Mouse (Mus musculus) heart, embryonic 12.5 days (tissue): ENCODE results near the gene Msh4. TPM values are rescaled to one million over a fixed set of nuclear protein-coding genes. Genes with fewer than 3 reads are reported as not detected.

Experiments used
- ATAC-seq: fragments of 200-750 bp; cut with Nextera tagmentation; 2 replicates; pipeline ENCODE4 v1.8.0; 2017; ENCODE audit warnings: moderate TSS enrichment, moderate library complexity; ENCODE audit not compliant: insufficient number of reproducible peaks, low FRiP score
- H3K27ac ChIP-seq: fragments of 300-500 bp; sonication (generic); 2 replicates; pipeline ENCODE4 v1.5.1; 2016; ENCODE audit warnings: mild to moderate bottlenecking, moderate library complexity; ENCODE audit not compliant: poor library complexity, severe bottlenecking
- H3K27me3 ChIP-seq: fragments of 300-500 bp; sonication (generic); replicated peaks from 2 replicates; pipeline ENCODE4 v1.6.1; 2016; ENCODE audit warnings: mild to moderate bottlenecking, moderate library complexity
- H3K36me3 ChIP-seq: fragments of 300-500 bp; sonication (generic); 2 replicates; pipeline ENCODE4 v1.6.1; 2016; ENCODE audit warnings: mild to moderate bottlenecking, moderate library complexity
- H3K4me1 ChIP-seq: fragments of 300-500 bp; sonication (generic); replicated peaks from 2 replicates; pipeline ENCODE4 v1.6.1; 2016; ENCODE audit warnings: mild to moderate bottlenecking
- H3K4me2 ChIP-seq: fragments of 300-500 bp; sonication (generic); 2 replicates; pipeline ENCODE4 v1.6.1; 2016; ENCODE audit warnings: mild to moderate bottlenecking, moderate library complexity
- H3K4me3 ChIP-seq: fragments of 300-500 bp; sonication (generic); 2 replicates; pipeline ENCODE4 v1.5.1; 2016; ENCODE audit warnings: mild to moderate bottlenecking
- H3K9ac ChIP-seq: fragments of 300-500 bp; sonication (generic); 2 replicates; pipeline ENCODE4 v1.6.1; 2016; ENCODE audit warnings: mild to moderate bottlenecking, moderate library complexity
- H3K9me3 ChIP-seq: fragments of 300-500 bp; sonication (generic); replicated peaks from 2 replicates; pipeline ENCODE4 v1.6.1; 2016; ENCODE audit warnings: mild to moderate bottlenecking, moderate library complexity
- whole genome bisulfite sequencing: fragments of 180-500 bp; shearing (Covaris S2); methylation state at CpG from one replicate; pipeline ENCODE4 v1.1.7; 2016; 5-methylcytosine and 5-hydroxymethylcytosine counted together
- polyA plus RNA-seq: library from polyadenylated mRNA; unstranded; fragments of >200 nt; fragmentation: Nextera tagmentation; extraction: Ambion mirVana; gene quantifications from 2 replicates; pipeline ENCODE4 v1.2.1, GENCODE M21; 2016

Msh4 gene
- polyA plus RNA-seq, result 0.05 TPM in 1 of 2 replicates, not detected in the other

GRCm38 (mm10) chr3:153906136-153906871 is at the start of gene Msh4:
TSS of gene Msh4 (minus strand) at chr3:153906138.
- ATAC-seq, result no peak
- peaks cover 43% of the 10 kb centered on the region for H3K4me1 ChIP-seq
- peaks cover 80% of the 10 kb centered on the region for H3K36me3 ChIP-seq
- H3K27me3 ChIP-seq, result no peaks in the 10 kb centered on the region
- no peak within 1 kb of the TSS for H3K9ac ChIP-seq
- no peak within 1 kb of the TSS for H3K4me3 ChIP-seq
- no peaks in the 10 kb centered on the region for H3K9me3 ChIP-seq
- H3K4me2 ChIP-seq, result no peak within 1 kb of the TSS
- 81% methylated on average over 9 of the region's 9 CpGs for WGBS
- H3K27ac ChIP-seq, result no peak within 1 kb of the TSS; the same call in 1 of the 2 replicates

DNA sequence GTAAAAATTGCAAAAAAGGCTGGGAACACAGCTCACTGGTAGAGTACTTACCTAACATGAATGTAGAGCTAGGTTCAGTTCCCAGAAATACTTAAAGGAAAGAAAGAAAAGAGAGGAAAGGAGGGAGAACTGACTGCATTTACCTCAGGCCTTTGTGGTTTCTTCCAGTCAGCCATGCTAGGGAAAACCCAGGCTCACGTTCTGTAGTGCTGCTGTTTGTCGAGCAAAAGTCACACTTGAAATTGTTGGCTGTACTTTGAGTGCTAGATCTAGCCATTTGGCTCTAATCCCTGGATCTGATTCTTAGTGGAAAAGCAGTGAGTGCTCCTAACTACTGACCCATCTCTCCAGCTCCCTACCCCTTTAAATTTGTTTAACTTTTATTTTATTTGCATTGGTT is 42.2 kb upstream of the Msh4 start:
- H3K36me3 ChIP-seq, result no peaks in the 10 kb centered on the region
- 59% methylated on average over 2 of the region's 2 CpGs for WGBS
- H3K9ac ChIP-seq, result no peak overlapping the region
- 0 out of 2 replicates have a peak, but pooled peaks cover 4% of the 10 kb centered on the region for H3K9me3 ChIP-seq
- ATAC-seq, result no peak
- no peak overlapping the region for H3K4me3 ChIP-seq
- 0 out of 2 replicates have a peak, but pooled peaks cover 5% of the 10 kb centered on the region for H3K4me1 ChIP-seq
- no peaks in the 10 kb centered on the region for H3K27me3 ChIP-seq
- H3K27ac ChIP-seq, result no peak overlapping the region
- H3K4me2 ChIP-seq, result no peak overlapping the region

DNA sequence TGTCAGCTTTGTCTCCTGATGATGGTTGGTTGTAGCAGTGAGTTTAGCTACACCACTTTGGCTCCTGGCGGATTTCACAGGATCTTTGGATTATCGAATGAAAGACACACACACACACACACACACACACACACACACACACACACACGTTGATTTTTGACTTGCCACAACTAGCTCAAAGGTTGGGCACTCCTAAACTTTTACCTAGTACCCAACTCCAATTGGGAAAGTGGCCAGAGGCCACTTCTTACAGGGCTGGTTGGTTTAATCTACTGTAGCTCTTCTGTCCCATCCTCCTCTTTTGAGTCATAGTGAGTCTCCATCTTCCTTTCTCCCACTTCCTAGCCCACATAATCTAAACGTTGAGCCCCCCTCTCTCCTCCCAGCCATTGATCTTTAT is 41.3 kb upstream of the Msh4 start:
- H3K27me3 ChIP-seq, result no peaks in the 10 kb centered on the region
- no peak overlapping the region for H3K4me3 ChIP-seq
- 0 out of 2 replicates have a peak, but pooled peaks cover 4% of the 10 kb centered on the region for H3K9me3 ChIP-seq
- H3K4me2 ChIP-seq, result no peak overlapping the region
- peaks cover 14% of the 10 kb centered on the region for H3K4me1 ChIP-seq
- ATAC-seq, result no peak
- no peak overlapping the region for H3K27ac ChIP-seq
- no peak overlapping the region for H3K9ac ChIP-seq
- no peaks in the 10 kb centered on the region for H3K36me3 ChIP-seq
- 64% methylated on average over 4 of the region's 4 CpGs for WGBS

- H3K4me1 ChIP-seq, result peaks cover 21% of the 10 kb centered on the region
- WGBS, result under 1% methylated on average over 41 of the region's 41 CpGs
- H3K27me3 ChIP-seq, result no peaks in the 10 kb centered on the region
- peak within 1 kb of the TSS; percentile 94 for H3K27ac ChIP-seq
- H3K4me2 ChIP-seq, result peak within 1 kb of the TSS; percentile 77
- H3K36me3 ChIP-seq, result peaks cover 14% of the 10 kb centered on the region
- H3K9ac ChIP-seq, result peak within 1 kb of the TSS; percentile 89
- peak; percentile 99 for ATAC-seq
- peak within 1 kb of the TSS; percentile 87 for H3K4me3 ChIP-seq
- H3K9me3 ChIP-seq, result no peaks in the 10 kb centered on the region
Observed at GRCm38 (mm10) chr3:153944335-153944990, 38.5 kb upstream of the Msh4 start, which contains the start of gene Acadm. TSS of gene Acadm (minus strand) at chr3:153944632.

GRCm38 (mm10) chr3:153943901-153944334 is 38.0 kb upstream of the Msh4 start:
- Histone ChIP-seq H3K4me3 (peak overlapping the region; percentile 87), H3K4me1 (peaks cover 21% of the 10 kb centered on the region), H3K27ac (peak overlapping the region; percentile 94), H3K36me3 (peaks cover 16% of the 10 kb centered on the region), H3K4me2 (peak overlapping the region; percentile 77), H3K9ac (peak overlapping the region; percentile 89), H3K27me3 (no peaks in the 10 kb centered on the region), H3K9me3 (no peaks in the 10 kb centered on the region)
- WGBS, result 2% methylated on average over 19 of the region's 19 CpGs
- ATAC-seq, result peak; percentile 69

DNA sequence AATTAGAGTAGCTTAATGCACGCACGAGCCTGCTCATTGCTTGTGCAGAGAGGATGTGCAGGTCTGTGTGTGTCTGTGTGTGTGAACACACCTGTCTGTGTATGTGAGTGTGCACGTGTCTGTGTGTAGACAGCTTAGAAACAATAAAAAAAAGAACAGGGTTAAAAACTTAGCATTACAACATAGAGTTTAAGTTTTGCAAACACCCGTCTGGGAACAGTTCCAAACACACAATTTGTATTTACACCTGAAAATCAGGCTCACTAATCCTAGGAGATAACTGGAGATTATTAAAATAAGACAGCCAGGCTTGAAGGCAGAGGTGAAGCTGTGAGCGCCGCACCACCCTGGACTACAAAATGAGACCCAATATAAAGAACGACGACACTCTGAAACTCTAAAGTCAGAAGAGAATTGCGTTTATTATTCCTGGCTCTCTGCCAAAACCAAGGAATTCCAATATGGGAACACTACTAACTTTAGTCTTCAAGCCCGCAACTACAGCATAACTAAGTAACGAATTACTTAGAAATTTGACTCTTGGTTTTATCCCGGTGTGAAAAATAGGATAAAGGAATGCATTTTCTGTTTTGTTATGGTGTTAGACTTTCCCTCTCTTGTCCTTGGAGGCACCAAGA is 37.2 kb upstream of the Msh4 start:
- Histone ChIP-seq H3K4me1 (peaks cover 21% of the 10 kb centered on the region), H3K36me3 (peaks cover 24% of the 10 kb centered on the region), H3K27me3 (no peaks in the 10 kb centered on the region), H3K4me2 (peak overlapping the region; percentile 77), H3K9ac (peak overlapping the region; percentile 54; the same call in 1 of the 2 replicates), H3K4me3 (peak overlapping the region; percentile 87), H3K27ac (peak overlapping the region; percentile 94), H3K9me3 (no peaks in the 10 kb centered on the region)
- 42% methylated on average over 12 of the region's 12 CpGs for WGBS
- no peak for ATAC-seq

DNA sequence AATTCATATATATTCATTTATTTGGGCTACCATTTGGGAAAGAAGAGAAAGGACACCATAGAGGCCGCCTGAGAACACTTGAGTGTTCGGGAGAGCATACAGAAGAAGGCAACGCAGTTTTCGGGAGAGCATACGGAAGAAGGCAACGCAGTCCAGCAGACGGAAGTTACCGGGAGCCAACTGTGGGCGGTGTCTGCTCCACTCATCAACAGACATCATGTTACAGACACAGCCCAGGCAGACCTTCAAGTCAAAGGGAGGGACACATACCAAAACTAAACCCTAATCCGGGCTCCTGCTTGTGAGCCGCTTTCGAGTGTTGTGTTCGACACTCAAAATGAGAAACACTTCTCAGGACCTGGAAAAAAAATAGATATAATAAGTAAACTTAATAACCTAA is 35.7 kb upstream of the Msh4 start:
- 84% methylated on average over 13 of the region's 13 CpGs for WGBS
- no peaks in the 10 kb centered on the region for H3K27me3 ChIP-seq
- peaks cover 27% of the 10 kb centered on the region for H3K4me1 ChIP-seq
- no peak overlapping the region for H3K4me3 ChIP-seq
- no peak overlapping the region for H3K9ac ChIP-seq
- H3K36me3 ChIP-seq, result peaks cover 39% of the 10 kb centered on the region
- ATAC-seq, result no peak
- H3K4me2 ChIP-seq, result no peak overlapping the region
- no peak overlapping the region for H3K27ac ChIP-seq
- H3K9me3 ChIP-seq, result no peaks in the 10 kb centered on the region

- Histone ChIP-seq H3K9ac (no peak overlapping the region), H3K4me3 (no peak overlapping the region), H3K9me3 (no peaks in the 10 kb centered on the region), H3K4me2 (no peak overlapping the region), H3K4me1 (peaks cover 33% of the 10 kb centered on the region), H3K27ac (no peak overlapping the region), H3K27me3 (no peaks in the 10 kb centered on the region), H3K36me3 (peaks cover 42% of the 10 kb centered on the region)
- ATAC-seq, result no peak
- WGBS, result 81% methylated on average over 9 of the region's 9 CpGs
Observed at GRCm38 (mm10) chr3:153940486-153940885, 34.5 kb upstream of the Msh4 start.

- no peaks in the 10 kb centered on the region for H3K27me3 ChIP-seq
- no peaks in the 10 kb centered on the region for H3K9me3 ChIP-seq
- ATAC-seq, result no peak
- H3K9ac ChIP-seq, result no peak overlapping the region
- H3K4me2 ChIP-seq, result no peak overlapping the region
- no peak overlapping the region for H3K4me3 ChIP-seq
- 52% methylated on average over 8 of the region's 8 CpGs for WGBS
- peaks cover 34% of the 10 kb centered on the region for H3K4me1 ChIP-seq
- H3K36me3 ChIP-seq, result peaks cover 45% of the 10 kb centered on the region
- H3K27ac ChIP-seq, result no peak overlapping the region
Observed at GRCm38 (mm10) chr3:153940021-153940420, 34.1 kb upstream of the Msh4 start.

GRCm38 (mm10) chr3:153937116-153937810 is 31.3 kb upstream of the Msh4 start:
- H3K9me3 ChIP-seq, result no peaks in the 10 kb centered on the region
- H3K4me1 ChIP-seq, result peaks cover 23% of the 10 kb centered on the region
- H3K9ac ChIP-seq, result no peak overlapping the region
- 0 out of 2 replicates have a peak overlapping the region, but pooled peaks have one; percentile 5 for H3K27ac ChIP-seq
- no peak overlapping the region for H3K4me3 ChIP-seq
- H3K36me3 ChIP-seq, result peaks cover 70% of the 10 kb centered on the region
- no peak overlapping the region for H3K4me2 ChIP-seq
- no peak for ATAC-seq
- WGBS, result 89% methylated on average over 17 of the region's 17 CpGs
- no peaks in the 10 kb centered on the region for H3K27me3 ChIP-seq
